Mouse (Mus musculus): ENCODE data around the gene Mcrip2. TPM values are rescaled to one million over a fixed set of nuclear protein-coding genes. Genes with fewer than 3 reads are reported as not detected.

The Mcrip2 gene
- 64.6 and 66.2 TPM in 2 replicates for polyA plus RNA-seq (2015; fragmentation: Nextera tagmentation; extraction: Ambion mirVana)

DNA sequence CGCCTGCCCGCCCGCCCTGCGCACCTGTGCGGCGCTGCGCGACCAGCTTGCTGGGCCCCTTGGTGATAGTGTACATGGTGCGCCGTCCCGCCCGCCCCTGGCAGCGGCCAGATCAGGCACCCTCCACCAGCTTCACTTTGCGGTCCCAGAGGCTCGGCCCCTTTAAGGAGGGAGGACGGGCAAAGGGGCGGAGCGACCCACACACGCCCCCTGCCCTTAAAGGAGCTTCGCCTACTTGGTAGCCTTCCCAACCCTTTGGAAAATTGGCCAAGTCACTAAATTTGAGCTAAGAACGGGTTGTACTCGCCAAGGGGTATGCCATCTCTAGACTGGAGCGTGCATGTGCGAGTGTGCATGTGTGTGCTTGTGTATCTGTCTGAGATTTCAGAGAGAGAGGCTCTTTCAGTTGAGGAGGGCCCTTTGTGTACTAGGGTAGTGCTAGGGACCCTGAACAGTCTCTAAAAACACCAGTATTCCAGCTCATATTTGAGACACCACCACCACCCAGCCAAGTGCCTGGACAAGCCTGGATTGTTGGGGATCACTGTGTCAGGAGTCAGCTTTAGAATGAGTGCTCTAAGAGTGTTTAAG lies at the start of gene Mcrip2:
Gene Mcrip2, minus strand, starts transcription at position 164 of the 591 bp plus-strand sequence.

DNA sequence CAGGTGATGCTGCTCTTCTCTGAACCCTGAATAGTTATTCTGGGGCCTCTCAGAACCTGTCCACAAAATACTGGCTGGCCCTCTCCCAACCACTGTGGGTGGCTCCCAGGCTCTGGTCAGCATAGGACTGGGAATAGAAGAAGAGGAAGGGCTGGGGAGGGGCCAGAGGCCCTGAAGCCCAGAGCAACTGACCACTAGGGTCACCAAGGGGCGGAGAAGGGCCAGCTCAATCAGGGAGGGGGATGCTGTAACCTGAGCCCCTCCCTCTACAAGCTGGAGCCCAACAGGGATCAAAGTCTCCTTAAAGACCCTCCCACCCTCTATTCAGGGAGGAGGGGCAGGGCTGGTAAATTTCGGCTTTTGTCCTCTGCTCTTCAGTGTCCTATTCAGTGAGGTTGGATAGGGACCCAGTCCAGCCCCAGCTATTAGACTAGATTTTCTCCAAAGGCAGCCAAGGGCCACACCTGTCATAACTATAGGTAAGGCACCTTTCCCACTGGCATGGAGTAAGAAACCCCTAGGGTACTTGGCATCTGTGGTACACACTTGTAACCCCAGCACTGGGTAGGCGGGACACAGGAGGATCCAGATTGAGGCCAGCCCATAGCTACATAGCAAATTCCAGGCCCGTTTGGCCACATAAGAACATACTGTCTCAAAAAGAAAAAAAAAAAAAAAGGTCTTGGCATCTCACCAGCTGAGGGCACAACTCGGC lies 11.8 kb upstream of the Mcrip2 start, which contains the start of gene Wfikkn1:
Gene Wfikkn1, minus strand, starts transcription at position 663 of the 715 bp plus-strand sequence.

GRCm38 (mm10) chr17:25874721-25875170 lies 6.2 kb upstream of the Mcrip2 start, which contains the start of gene Mettl26:
Gene Mettl26 (plus strand): TSS chr17:25875074.

DNA sequence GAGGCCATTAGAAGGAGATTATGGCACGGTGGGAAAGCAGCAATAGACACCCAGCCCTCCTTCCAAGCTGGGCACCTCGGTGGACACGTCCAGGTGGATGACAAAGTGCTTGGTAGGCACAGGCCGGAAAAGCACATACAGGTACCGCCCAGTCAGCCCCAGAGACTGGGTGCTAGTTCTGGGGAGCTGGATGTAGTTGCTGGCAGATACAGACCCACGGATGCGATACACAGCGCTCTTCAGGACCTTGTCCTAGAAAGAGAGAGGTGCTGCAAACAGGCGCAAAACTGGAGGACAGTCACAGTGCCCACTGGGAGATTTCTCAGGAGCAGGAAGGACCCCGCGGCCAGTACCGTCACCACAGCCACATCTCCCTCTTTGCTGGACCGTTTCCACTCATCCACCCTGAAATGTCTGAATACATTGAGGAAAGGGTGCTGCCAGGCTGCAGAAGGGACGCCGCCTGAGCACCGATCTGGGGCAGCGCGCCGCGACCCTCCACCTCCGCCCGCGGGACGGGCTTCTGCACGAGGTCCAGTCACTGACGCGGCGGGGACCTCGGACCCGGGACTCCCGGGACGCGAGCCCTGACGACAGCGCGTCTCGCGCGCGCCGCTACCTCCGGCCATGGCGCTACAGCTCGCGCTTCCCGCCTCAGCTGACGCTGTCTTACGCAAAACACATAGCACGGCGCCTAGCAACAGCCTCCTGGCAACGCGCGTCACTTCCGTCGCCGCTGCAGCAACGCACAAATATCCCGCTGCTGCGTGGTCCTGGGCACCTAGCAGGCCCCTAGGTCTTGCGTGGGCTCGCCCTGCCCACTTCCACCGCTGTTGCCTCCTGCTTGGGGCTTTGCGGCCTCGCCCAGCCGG lies 7.5 kb downstream of the Mcrip2 start, which contains the start of gene Wdr90:
Gene Wdr90, minus strand, starts transcription at position 670 of the 872 bp plus-strand sequence.

GRCm38 (mm10) chr17:25844396-25844901 lies 24.1 kb downstream of the Mcrip2 start, which contains the start of gene Rhot2:
Gene Rhot2 (minus strand): TSS chr17:25844851.

DNA sequence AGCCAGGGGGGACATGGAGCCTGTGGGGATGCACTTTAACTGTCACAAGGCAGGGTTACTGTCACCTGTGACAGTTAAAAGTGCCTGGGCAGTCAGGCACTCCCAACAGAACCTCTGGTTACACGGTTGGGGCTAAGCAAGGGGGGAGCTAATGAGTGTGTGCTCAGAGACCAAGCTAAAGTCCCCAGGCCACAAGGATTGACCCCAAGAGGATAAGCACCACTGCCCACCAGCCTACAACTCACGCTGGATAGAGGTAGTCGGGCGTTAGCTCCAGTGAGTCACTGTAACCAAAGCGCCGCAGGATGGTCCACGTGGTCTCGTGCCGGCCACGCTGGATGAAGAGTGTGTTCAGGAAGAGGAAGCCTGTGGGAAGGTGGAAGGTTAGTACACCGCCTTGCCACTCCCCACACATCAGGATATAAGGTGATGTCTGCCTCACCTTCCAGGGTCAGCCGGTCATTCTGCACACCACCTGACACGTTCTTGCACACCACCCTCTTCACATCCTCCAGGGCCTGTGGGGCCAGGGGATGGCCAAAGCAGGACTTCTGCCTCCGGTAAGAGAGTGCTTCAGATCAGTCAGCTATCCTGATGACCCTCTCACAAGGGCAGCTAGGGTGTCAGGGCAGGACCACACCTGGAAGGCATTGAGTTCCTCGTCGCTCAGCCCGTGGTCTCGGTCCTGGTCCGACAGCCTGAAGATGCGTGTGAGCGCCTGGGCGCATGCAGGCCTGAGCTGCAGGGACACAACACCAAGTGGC lies 27.3 kb downstream of the Mcrip2 start, which contains the start of gene Gm20683:
Gene Gm20683, minus strand, starts transcription at position 647 of the 764 bp plus-strand sequence.

GRCm38 (mm10) chr17:25837076-25837410 lies 31.5 kb downstream of the Mcrip2 start, which contains the start of gene Rhbdl1:
Gene Rhbdl1 (minus strand): TSS chr17:25837295.

GRCm38 (mm10) chr17:25833291-25833663 lies 35.3 kb downstream of the Mcrip2 start, which contains the start of gene Stub1:
Gene Stub1 (minus strand): TSS chr17:25833404.

GRCm38 (mm10) chr17:25828712-25829557 lies 39.6 kb downstream of the Mcrip2 start, which contains the start of gene Jmjd8:
Gene Jmjd8 (plus strand): TSS chr17:25828867.

DNA sequence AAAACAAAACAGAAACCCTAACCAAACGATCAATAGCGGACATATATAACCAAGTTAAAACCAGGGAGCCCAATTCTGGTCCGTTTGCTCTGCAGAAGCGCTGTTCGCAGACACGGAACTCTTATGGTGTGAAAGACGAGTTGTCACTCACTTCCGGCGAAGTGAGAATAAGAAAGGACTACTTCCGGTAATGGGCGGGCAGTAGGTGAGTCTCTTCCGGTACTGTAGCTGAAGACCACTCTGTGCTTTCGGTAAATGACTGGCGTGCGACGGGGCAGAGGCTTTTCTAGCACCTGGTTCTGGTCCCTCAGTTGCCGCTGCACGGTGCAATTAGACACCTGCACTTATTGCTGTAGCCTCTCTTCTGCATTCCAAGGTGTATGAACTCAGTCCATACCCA lies 45.1 kb downstream of the Mcrip2 start, which contains the start of gene Wdr24:
Gene Wdr24, plus strand, starts transcription at position 176 of the 400 bp plus-strand sequence.

Small RNA genes lying within 50 kb of the gene (microRNA-seq; reads per million reads assigned to microRNA genes)
- gene Mir3082 = not detected

Other genes with a start within 250 kb of the Mcrip2 start
- gene Gng13, start 151.6 kb downstream of the Mcrip2 start, polyA plus RNA-seq (2015; fragmentation: Nextera tagmentation; extraction: Ambion mirVana) = 25.0 and 25.7 TPM in 2 replicates
- gene Chtf18, start 141.3 kb downstream of the Mcrip2 start, polyA plus RNA-seq (2015; fragmentation: Nextera tagmentation; extraction: Ambion mirVana) = 3.3 and 3.6 TPM in 2 replicates
- gene Rpusd1, start 141.1 kb downstream of the Mcrip2 start, polyA plus RNA-seq (2015; fragmentation: Nextera tagmentation; extraction: Ambion mirVana) = 28.2 and 33.0 TPM in 2 replicates
- not detected in 2 replicates for gene Mslnl, start 132.7 kb downstream of the Mcrip2 start, polyA plus RNA-seq (2015; fragmentation: Nextera tagmentation; extraction: Ambion mirVana)
- gene Msln, start 114.4 kb downstream of the Mcrip2 start, polyA plus RNA-seq (2015; fragmentation: Nextera tagmentation; extraction: Ambion mirVana) = 4.9 and 9.2 TPM in 2 replicates
- 22.1 and 26.8 TPM in 2 replicates for gene Narfl, start 95.0 kb downstream of the Mcrip2 start, polyA plus RNA-seq (2015; fragmentation: Nextera tagmentation; extraction: Ambion mirVana)
- 239 and 280 TPM in 2 replicates for gene Haghl, start 83.1 kb downstream of the Mcrip2 start, polyA plus RNA-seq (2015; fragmentation: Nextera tagmentation; extraction: Ambion mirVana)
- 0.57 and 0.65 TPM in 2 replicates for gene Ccdc78, start 82.2 kb downstream of the Mcrip2 start, polyA plus RNA-seq (2015; fragmentation: Nextera tagmentation; extraction: Ambion mirVana)
- gene Fam173a, start 75.9 kb downstream of the Mcrip2 start, polyA plus RNA-seq (2015; fragmentation: Nextera tagmentation; extraction: Ambion mirVana) = 114 and 116 TPM in 2 replicates
- 3.6 and 5.2 TPM in 2 replicates for gene AC134908.4, start 73.1 kb downstream of the Mcrip2 start, polyA plus RNA-seq (2015; fragmentation: Nextera tagmentation; extraction: Ambion mirVana)
- gene Metrn, start 71.6 kb downstream of the Mcrip2 start, polyA plus RNA-seq (2015; fragmentation: Nextera tagmentation; extraction: Ambion mirVana) = 120 and 140 TPM in 2 replicates
- gene Fbxl16, start 59.7 kb downstream of the Mcrip2 start, polyA plus RNA-seq (2015; fragmentation: Nextera tagmentation; extraction: Ambion mirVana) = 55.3 and 58.9 TPM in 2 replicates
- 21.0 and 21.7 TPM in 2 replicates for gene Wdr24, start 45.1 kb downstream of the Mcrip2 start, polyA plus RNA-seq (2015; fragmentation: Nextera tagmentation; extraction: Ambion mirVana)
- gene Jmjd8, start 39.9 kb downstream of the Mcrip2 start, polyA plus RNA-seq (2015; fragmentation: Nextera tagmentation; extraction: Ambion mirVana) = 37.1 and 44.5 TPM in 2 replicates
- gene Stub1, start 35.4 kb downstream of the Mcrip2 start, polyA plus RNA-seq (2015; fragmentation: Nextera tagmentation; extraction: Ambion mirVana) = 354 and 408 TPM in 2 replicates
- 89.7 and 104 TPM in 2 replicates for gene Rhbdl1, start 31.5 kb downstream of the Mcrip2 start, polyA plus RNA-seq (2015; fragmentation: Nextera tagmentation; extraction: Ambion mirVana)
- gene Gm20683, start 27.0 kb downstream of the Mcrip2 start, polyA plus RNA-seq (2015; fragmentation: Nextera tagmentation; extraction: Ambion mirVana) = 13.1 and 18.9 TPM in 2 replicates
- gene Rhot2, start 23.9 kb downstream of the Mcrip2 start, polyA plus RNA-seq (2015; fragmentation: Nextera tagmentation; extraction: Ambion mirVana) = 13.5 and 19.5 TPM in 2 replicates
- gene Wdr90, start 7.3 kb downstream of the Mcrip2 start, polyA plus RNA-seq (2015; fragmentation: Nextera tagmentation; extraction: Ambion mirVana) = 9.4 and 12.7 TPM in 2 replicates
- 81.0 and 83.3 TPM in 2 replicates for gene Mettl26, start 6.3 kb upstream of the Mcrip2 start, polyA plus RNA-seq (2015; fragmentation: Nextera tagmentation; extraction: Ambion mirVana)
- 0.27 and 0.46 TPM in 2 replicates for gene Wfikkn1, start 12.1 kb upstream of the Mcrip2 start, polyA plus RNA-seq (2015; fragmentation: Nextera tagmentation; extraction: Ambion mirVana)
- 37.8 and 40.6 TPM in 2 replicates for gene Rab40c, start 51.0 kb upstream of the Mcrip2 start, polyA plus RNA-seq (2015; fragmentation: Nextera tagmentation; extraction: Ambion mirVana)
- 60.7 and 77.8 TPM in 2 replicates for gene Pigq, start 76.2 kb upstream of the Mcrip2 start, polyA plus RNA-seq (2015; fragmentation: Nextera tagmentation; extraction: Ambion mirVana)
- not detected in 2 replicates for gene Nhlrc4, start 76.2 kb upstream of the Mcrip2 start, polyA plus RNA-seq (2015; fragmentation: Nextera tagmentation; extraction: Ambion mirVana)
- gene A930017K11Rik, start 83.8 kb upstream of the Mcrip2 start, polyA plus RNA-seq (2015; fragmentation: Nextera tagmentation; extraction: Ambion mirVana) = 0.19 TPM in 1 of 2 replicates, not detected in the other
- 14.2 and 17.7 TPM in 2 replicates for gene Capn15, start 117.0 kb upstream of the Mcrip2 start, polyA plus RNA-seq (2015; fragmentation: Nextera tagmentation; extraction: Ambion mirVana)
- 17.1 and 17.8 TPM in 2 replicates for gene Rab11fip3, start 200.8 kb upstream of the Mcrip2 start, polyA plus RNA-seq (2015; fragmentation: Nextera tagmentation; extraction: Ambion mirVana)
- 38.7 and 44.3 TPM in 2 replicates for gene Decr2, start 221.6 kb upstream of the Mcrip2 start, polyA plus RNA-seq (2015; fragmentation: Nextera tagmentation; extraction: Ambion mirVana)
- gene Nme4, start 226.8 kb upstream of the Mcrip2 start, polyA plus RNA-seq (2015; fragmentation: Nextera tagmentation; extraction: Ambion mirVana) = 13.2 TPM in 2 replicates
- gene Tmem8, start 244.5 kb upstream of the Mcrip2 start, polyA plus RNA-seq (2015; fragmentation: Nextera tagmentation; extraction: Ambion mirVana) = 4.9 and 5.6 TPM in 2 replicates

All from neural tube, postnatal 0 days (tissue).